Mouse (Mus musculus): Measurements from ENCODE around the gene Gpr174.

DNA sequence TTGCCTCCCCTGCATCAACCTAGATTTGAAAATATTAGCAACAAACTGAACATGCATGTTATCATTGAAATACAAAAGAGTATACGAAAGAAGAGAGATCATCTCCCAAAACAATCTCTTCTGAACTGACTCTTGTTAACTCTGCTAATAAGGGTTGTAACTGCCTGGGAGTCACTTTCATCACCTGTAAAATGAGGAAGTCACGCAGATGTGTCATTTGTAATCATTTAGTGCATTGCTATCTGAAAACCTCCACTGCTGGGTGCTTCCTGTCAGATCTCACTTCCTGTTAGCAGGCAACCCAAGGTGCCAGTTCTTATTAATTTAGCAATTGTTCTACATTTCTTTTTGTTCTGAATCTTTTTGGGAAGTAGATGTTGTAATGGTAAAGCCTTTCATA lies 5.3 kb upstream of the Gpr174 start:
- no peak for TF ChIP-seq CTCF (IDR thresholded peaks at IDR 0.05; ENCODE audit: low read depth, low read length)
- TF ChIP-seq POLR2A (IDR thresholded peaks at IDR 0.05; ENCODE audit: extremely low read depth, insufficient read depth, low read length) = no peak
